Mouse (Mus musculus) brain, embryonic 14.5 days (tissue): Measurements from ENCODE around the gene Plcb4. TPM values are rescaled to one million over a fixed set of nuclear protein-coding genes. Genes with fewer than 3 reads are reported as not detected.

ENCODE experiments used
- DNase-seq: peaks from one replicate; pipeline ENCODE4 v3.0.0-alpha.2; 2011; ENCODE audit warnings: low read depth
- CTCF ChIP-seq: fragments of 200-500 bp; IDR thresholded peaks from 2 replicates; pipeline ENCODE4 v1.5.1; 2012; ENCODE audit warnings: inconsistent platforms, mild to moderate bottlenecking, moderate library complexity, borderline replicate concordance; ENCODE audit not compliant: insufficient read depth, insufficient read length; ENCODE audit errors: extremely low read depth
- POLR2A ChIP-seq: fragments of 200-500 bp; IDR thresholded peaks from 2 replicates; pipeline ENCODE4 v1.6.1; 2012; ENCODE audit warnings: mild to moderate bottlenecking, inconsistent platforms, borderline replicate concordance; ENCODE audit not compliant: poor library complexity, insufficient read depth, insufficient read length, severe bottlenecking; ENCODE audit errors: extremely low read depth
- polyA plus RNA-seq: library from polyadenylated mRNA; depleted of rRNA; stranded (reverse); fragments of >200 nt; gene quantifications from 2 replicates; pipeline ENCODE4 v1.2.3, GENCODE M21; 2012

Gene Plcb4
- polyA plus RNA-seq, 1 experiment, result 40.1 TPM

- no peak for TF ChIP-seq POLR2A
- no peak for TF ChIP-seq CTCF
- DNase-seq, result peak; percentile 29
Measured at GRCm38 (mm10) chr2:135915928-135916327, 257.1 kb downstream of the Plcb4 start.

DNA sequence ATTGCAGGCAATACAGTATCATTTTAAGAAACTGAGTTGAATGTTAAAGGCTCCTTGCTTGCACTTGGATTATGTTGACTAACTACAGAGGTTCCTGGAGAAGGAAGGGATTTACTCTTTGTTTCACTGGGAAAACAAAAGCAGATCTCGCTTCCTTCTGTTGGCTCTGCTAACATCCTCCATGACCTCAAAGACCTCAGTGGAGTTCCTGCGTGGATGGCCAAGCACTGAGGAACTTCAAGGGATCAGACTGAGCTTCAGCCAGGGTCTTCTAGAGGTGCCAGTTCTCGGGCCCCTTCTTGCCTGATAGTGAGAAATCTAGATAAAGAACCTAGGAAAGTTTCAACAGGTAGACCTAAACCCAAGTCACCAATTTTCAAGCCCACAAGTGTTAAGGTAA, 258.2 kb downstream of the Plcb4 start:
- DNase-seq, result no peak
- no peak for TF ChIP-seq POLR2A
- TF ChIP-seq CTCF, result no peak

DNA sequence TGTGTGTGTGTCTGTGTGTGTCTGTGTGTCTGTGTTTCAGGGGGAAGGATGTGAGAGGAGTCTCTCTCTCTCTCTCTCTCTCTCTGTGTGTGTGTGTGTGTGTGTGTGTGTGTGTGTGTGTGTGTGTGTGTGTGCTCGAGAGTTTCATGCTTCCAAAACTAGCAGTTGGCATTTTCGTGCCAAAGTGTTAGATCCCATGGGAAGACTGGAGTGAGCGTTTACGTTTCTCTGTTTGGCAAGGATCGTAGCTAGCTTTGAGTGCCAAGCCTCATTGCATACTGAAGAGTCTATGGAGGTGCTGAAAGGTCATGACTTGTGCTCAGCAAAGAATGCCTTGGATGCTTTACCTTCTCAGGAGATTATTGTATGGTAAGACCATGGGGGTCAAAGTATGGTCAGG, 259.3 kb downstream of the Plcb4 start:
- DNase-seq, result peak; percentile 56
- TF ChIP-seq POLR2A (no peak), CTCF (no peak)

- no peak for TF ChIP-seq POLR2A
- no peak for TF ChIP-seq CTCF
- no peak for DNase-seq
Measured at GRCm38 (mm10) chr2:135919641-135920040, 260.8 kb downstream of the Plcb4 start.

DNA sequence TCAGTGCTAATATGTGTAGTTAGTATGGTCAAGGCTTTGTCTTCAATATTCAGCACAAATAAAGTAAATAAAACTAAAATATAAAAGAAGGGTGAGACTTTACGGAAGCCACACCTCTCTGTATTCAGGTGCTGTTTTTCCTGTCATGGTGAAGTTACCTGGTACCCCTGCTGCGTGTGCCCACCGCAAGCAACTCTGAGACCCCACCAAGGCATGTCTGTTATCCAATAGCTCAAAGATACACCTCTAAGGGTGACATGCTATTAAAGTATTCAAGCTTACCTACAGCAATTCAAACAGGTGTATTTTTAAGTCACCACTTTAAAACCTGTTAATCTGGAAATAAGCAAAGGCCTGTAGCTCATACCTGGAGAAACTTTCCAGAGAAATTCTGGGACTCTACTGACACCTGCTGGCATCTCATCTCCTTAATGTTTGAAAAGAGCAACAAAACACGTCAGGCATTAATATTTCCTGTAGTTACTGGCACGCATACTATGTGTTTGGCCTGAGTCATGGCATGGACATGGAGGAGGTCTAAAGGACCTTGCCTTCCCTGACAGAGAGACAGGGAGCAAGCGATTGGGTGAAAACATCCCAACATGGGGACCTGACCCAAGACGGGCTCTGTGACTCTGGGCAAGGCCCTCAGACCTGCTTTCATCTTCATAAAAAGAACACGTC, 268.0 kb downstream of the Plcb4 start:
- DNase-seq, result peak; percentile 76

DNA sequence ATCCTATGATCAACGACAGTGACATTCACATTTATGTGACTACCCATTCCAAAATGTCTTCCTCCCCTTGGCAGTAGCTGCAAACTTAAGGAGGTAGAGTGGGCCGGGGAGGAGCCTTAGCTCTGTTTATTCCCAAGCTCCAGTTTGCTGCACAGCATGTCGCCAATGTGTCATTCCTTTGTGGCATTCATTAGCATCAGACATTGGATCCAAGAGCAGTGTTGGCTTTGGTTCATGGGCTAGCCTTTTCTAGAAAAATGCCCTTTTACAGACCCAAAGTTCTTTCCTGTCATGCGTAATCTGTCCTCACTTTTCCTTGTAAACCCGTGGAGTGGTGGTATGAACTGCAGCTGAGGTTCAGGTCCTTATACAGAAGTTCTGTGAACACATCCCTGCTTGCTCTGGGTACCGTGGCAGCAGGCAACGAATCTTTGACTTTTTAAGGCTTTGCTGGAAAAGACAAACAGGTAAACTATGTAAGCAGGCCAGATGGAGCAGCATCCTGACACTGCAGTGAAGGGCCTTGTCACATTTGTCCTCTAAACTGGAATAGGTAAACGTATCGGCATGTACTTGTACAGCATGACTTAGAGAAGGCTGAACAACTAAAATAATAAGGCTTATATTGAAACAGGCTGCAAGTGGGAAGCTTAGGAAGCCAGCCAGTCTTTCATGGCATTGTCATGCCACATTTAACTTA, 270.4 kb downstream of the Plcb4 start:
- no peak for TF ChIP-seq CTCF
- TF ChIP-seq POLR2A, result no peak
- peak; percentile 62 for DNase-seq

More for the DNA sequence above, 268.0 kb downstream of the Plcb4 start:
- no peak for TF ChIP-seq POLR2A
- TF ChIP-seq CTCF, result peak; percentile 38; the same call in 1 of the 2 replicates

DNA sequence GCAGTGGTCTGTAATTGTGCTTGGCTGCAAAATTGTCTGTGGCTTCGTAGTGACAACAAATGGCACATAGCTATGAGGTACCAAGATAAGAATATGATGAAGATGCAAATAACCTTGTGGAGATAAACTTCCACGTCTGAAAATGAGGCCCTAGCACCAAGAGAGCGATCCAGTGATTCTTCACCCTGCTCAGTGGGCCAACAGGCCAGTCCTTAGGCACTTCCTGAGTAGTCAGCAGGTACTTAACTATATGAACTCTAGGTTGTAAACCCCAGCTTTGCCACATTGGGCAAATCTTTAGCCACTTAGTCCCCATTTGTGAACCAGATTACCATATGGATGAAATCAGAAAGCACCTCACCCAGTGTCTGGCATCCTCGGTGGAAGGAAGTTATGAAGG, 271.9 kb downstream of the Plcb4 start:
- no peak for DNase-seq
- TF ChIP-seq CTCF (no peak), POLR2A (no peak)

- DNase-seq, result no peak
- TF ChIP-seq POLR2A (no peak), CTCF (no peak)
Measured at GRCm38 (mm10) chr2:135932569-135932968, 273.8 kb downstream of the Plcb4 start.

- TF ChIP-seq CTCF, result no peak
- TF ChIP-seq POLR2A, result no peak
- DNase-seq, result no peak
Measured at GRCm38 (mm10) chr2:135936376-135936775, 277.6 kb downstream of the Plcb4 start.

- no peak for TF ChIP-seq POLR2A
- TF ChIP-seq CTCF, result no peak
- DNase-seq, result no peak
Measured at GRCm38 (mm10) chr2:135937646-135938045, 278.8 kb downstream of the Plcb4 start.

DNA sequence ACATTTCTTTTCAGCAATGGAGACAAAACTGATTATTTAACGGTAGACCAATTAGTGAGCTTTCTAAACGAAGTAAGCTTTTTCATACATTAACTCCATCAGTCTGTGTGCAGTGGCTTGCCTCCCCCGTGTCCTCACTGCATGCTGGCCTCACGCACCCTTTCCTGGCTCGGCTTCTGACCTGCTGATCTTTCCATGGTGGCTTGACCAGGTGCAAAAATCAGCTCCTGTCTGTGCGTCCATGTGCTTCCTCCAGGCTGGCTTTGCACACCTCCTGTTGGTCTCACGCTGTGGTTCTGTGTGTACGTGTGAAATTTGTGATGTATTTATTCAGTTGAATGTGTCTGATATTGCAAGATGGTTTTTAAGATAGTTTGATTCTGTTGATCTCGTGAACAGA, 281.1 kb downstream of the Plcb4 start:
- DNase-seq, result no peak
- no peak for TF ChIP-seq CTCF
- TF ChIP-seq POLR2A, result no peak

GRCm38 (mm10) chr2:135947839-135948238, 289.0 kb downstream of the Plcb4 start:
- no peak for TF ChIP-seq POLR2A
- peak; percentile 27; the same call in 1 of the 2 replicates for TF ChIP-seq CTCF
- DNase-seq, result no peak
